Mouse (Mus musculus): ENCODE results near the gene Atp4a.
"Not testable (repeated sequence)": the region's sequence is repeated elsewhere in the genome, so short reads cannot be mapped to it uniquely, and the experiment has no call there.

Gene Atp4a

DNA sequence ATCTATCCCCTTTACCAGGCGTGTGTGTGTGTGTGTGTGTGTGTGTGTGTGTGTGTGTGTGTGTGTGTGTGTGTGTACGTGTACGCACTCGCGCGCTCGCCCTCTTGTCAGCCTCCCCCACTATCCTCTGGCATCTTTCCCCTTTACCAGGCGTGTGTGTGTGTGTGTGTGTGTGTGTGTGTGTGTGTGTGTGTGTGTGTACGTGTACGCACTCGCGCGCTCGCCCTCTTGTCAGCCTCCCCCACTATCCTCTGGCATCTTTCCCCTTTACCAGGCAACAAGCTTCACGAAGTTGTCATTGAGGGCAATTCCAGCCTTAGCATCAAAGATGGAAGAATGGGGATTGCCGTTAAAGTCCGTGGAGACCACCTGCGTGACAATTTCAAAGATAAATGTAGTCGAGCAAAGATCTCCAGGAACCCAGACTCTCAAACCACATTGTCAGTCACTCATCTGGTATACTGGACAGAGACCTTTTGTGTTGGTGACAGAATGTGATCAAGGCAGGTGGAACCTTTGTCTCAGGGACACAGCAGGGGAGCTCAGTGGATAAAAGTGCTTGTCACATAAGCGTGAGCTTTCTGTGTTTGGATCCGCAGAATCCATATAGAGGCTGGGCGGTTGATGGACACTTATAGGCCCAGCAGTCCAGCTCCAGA lies 18.2 kb downstream of the Atp4a start:
- DNase-seq (ENCODE audit: low spot score in 2 of 2) = not testable (repeated sequence)

DNA sequence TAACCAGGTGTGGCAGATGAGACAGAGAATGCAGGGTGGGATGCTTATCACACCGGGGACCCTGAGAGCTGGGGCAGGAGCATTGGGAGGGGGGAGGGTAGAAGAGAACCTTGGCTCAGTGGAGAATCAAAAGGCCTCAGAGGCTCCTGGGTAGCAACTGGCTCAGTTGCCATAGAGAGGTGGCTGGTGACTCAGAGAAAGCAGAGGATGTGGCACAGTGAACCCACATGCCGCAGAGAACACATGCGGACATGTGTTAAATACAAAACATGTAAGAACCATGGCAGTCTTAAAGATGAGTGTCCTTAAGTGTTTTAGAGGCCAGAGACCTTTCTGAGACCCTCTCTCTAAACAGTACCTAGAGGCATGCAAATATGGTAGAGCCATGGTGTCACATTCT lies 24.2 kb downstream of the Atp4a start:
- DNase-seq (ENCODE audit: low spot score in 2 of 2) = peak; percentile 26 to 55

DNA sequence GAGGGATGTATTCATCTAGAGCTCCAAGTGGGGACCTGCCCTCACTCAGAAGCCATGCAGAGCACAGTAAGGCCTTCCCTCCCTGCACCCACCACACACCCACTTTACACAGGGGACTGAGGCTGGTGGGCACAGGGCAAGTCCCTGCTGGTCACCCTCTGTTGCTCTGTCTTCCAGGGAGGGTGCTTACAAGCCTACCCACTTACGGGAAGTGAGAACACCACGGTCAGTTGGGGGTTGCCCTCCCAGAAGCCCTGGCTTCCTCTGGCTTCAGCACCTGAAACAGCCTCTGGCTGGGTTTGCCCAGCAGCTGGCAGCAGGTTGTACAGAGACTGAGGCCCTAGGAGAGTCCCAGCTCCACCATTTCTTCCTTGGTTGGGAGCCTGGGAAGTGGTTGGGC lies 30.6 kb downstream of the Atp4a start:
- peak; percentile 30 to 39 for DNase-seq (ENCODE audit: low spot score in 2 of 2)

DNA sequence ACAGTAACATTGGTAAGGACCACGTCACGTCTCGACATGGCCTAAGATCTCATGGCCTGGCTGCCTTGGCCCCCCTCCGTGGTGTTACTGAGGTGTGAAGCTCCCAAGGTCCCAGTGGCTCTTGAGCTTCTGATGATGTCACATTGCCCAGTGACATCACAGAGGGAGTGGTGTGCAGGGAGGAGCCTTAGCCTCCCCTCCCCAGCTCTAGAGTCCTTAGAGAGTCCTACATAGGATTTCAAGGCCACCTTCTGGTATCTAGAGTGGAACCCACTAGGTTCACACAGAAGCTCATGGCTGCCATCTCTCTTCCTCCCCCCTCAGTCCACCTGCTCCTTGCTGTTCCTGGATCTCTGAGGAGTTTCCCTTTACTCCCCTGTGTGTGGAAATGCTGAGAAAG lies 31.6 kb downstream of the Atp4a start, which contains the start of gene Gapdhs:
Gene Gapdhs, minus strand, starts transcription at position 65 of the 400 bp plus-strand sequence.
- DNase-seq (ENCODE audit: low spot score in 2 of 2) = not testable (repeated sequence)

DNA sequence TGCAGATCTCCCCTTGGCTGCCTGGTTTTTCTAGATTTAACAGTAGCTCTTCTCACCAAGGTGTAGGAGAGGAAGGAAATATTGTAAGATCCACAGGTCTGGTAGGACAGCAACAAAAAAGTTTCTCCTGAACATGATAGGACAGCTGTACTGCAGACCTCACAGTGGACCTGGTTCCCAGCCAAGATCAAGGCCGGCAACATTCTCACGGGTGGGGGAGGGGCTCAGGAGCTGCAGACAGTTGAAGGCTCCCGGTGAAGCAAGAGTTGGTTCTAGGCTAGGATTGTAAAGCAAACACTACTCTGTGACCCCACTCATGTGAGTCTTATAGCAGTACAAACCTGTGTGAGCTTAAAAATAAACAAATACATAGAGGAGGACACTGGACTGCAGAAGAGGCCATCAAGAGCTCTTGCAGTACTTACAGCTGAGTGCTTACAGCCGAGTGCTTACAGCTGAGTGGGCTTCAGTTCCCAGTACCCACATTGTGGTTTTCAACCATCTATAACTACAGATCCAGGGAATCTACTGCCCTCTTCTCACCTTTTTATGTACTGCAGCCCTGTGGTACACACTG lies 32.1 kb downstream of the Atp4a start:
- no peak for DNase-seq (ENCODE audit: low spot score in 2 of 2)

DNA sequence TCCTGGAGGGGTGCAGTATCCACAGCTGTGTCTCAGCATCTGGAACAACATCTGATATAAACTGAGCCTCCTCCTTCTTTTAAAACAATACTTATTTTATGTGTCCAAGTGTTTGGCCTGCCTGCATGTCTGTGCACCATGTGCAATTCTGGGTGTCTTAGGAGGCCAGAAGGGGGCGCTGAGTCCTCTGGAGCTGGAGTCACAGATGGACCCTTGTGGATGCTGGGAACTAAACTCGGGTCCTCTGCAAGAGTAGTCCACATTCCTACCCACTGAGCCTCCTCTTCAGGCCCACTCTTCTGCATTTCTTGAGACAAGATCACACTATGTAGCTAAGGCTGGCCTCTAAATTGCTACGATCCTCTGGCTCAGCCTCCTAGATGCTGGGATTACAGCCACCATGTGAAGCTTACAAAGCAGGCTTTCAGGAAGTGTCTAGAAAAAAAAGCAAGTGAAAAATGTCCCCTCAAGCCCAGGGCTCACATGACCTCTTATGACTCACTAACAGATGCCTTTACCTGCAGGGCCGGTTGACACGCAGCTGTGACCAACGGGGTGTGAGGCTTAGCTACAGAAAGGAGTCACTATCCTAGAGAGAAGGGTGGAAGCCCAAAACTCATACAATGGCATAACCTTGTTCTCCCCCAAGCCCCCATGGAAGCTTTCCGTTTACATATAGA lies 35.7 kb downstream of the Atp4a start:
- DNase-seq (ENCODE audit: low spot score in 2 of 2) = no peak

DNA sequence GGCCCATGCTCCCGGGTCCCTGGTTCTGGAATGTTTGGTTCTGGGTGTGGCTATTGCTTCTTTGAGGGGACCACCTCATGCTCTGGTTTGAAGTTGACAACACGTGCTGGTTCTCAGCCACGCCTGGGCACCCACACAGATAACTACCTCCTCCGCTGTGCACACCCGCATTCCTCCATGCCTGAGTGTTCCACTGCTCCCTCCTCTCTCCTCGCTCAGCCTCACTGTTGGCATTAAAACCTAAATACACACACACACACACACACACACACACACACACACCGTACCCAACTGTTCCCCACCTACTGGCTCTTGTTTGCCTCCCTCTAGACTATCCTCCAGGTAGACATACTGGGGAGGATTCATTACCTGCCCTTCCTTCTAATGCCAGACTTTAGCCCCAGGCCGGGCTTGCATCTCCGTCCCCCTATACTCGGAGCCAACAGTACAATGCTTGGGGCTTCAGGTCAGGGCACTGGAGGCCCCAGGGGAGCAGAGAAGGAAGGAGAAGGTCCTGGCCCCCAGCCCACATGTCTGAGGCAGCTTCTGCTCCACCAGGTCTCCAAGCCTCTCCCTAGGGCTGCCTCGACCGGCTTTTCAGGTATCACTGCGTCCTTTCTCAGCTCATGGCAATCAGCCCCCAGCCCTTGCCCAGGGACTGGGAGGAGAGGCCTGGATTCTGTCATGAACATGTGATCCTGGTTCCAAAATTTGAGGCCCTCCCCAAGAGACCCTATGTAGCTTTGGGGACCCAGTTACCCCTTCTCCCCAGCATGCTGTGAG lies 38.0 kb downstream of the Atp4a start:
- DNase-seq (ENCODE audit: low spot score in 2 of 2) = no peak

DNA sequence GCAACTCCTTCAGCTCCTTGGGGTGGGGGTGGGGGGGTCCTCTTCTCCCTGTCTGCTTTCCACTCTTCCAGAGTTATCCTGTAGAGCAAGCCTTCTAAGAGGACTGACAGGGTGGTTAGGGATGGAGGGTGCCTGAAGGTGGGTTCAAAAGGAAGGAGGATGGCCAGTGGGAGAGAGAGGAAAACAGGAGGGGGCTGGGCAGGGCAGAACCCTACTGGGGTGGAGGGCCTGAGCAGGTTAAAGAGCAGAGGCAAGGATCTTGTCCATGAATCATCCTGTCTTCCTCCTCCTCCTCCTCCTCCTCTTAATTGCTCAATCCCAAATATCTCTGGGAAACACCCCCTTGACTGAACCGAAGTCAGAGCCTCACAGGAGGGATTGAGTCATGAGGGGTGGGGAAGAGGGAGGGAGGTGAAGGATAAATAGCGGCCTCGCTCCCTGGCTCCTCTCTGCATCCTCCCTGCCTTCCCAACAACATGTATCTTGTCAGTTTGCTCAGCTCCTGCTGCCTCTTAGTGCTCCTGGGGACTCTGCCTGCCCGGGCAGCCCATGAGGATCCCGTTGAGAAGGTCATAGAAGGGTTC lies 39.2 kb downstream of the Atp4a start, which contains the start of gene Sbsn:
Gene Sbsn, plus strand, starts transcription at position 386 of the 584 bp plus-strand sequence.
- DNase-seq (ENCODE audit: low spot score in 2 of 2) = no peak

DNA sequence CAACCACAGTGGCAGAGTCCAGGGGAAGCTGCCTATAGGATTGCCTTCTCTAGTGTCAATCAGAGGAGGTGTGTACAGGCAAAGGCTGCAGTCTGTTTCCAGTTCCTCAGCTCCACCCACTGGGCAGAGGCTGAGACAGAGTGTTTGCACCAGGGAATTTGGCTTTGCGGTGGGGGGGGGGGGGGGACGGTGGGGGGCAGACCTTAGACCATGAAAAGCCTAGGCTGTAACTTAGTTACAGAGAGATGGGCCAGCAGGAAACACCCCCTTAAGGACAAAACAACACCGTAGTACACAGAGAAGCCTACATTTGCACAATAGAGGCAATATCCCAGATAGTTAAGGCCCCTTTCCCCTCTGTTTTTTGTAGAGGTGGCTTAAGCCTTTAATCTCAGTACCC lies 45.0 kb downstream of the Atp4a start:
- no peak for DNase-seq (ENCODE audit: low spot score in 2 of 2)

DNA sequence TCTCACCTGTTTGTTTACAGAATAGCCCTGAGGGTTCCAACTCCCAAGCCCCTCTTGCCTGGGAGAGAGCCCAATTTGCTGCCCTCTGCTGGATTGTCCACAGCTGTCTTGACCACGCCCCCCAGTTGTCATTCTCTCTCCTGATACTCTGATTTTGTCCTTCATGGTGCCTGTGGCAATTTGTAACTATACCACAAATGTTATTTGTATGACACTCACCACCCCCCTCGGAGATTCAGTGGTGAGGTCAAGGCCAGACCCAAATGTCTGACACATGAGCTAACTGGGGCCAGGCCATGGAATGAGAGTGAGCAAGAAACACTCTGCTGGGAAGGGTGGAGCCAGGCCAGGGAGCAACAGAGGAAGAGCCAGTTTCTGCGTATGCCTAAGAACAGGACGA lies 46.8 kb downstream of the Atp4a start:
- DNase-seq (ENCODE audit: low spot score in 2 of 2) = peak in 1 of 2 experiments; percentile 19

DNA sequence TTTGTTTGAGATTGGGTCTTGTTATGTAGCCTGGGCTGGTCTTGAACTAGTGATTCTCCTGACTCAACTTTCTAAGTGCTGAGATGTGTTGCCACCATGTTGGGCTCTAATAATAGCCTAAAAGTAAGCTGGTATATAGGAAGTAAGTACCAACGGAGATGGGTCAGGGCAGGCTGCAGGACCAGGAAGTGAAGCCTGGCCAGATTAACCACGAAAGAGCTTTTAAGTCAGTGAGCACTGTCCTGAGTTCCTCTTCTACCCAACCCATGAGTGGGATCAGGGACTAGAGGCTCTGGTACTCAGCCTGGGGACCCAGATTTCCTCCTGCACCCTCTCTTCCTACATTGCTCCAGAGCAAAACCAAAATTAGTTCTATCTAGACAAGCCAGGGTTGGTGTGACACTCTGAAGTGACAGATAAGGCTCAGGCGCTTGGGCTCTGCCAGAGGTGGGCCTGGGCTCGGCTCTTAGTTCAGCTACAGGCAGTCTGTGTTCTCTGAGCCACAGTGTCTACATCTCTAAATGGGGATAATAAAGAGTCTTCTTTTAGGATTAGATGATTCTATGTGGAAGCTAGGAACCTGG lies 49.9 kb downstream of the Atp4a start:
- DNase-seq (ENCODE audit: low spot score in 2 of 2) = no peak

DNA sequence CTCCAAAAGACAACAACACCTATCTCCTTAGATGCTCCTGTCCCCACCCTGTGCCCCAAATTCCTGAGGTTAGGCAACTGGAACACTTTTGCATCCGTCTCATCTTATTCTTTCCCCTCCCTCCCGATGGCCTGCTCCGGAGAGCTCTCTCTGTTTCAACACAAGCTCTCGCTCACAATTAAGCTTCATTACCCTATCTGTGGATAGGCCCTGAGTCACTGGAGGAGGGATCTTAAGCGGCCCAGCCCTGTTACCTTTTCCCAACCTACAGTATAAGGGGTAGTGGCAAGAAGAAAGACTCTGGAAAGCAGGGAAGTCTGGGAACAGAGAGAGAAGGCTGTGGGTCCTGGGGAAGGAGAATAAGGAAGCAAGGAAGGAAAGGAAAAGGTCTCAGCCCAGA lies 51.4 kb downstream of the Atp4a start, which contains the start of gene Dmkn:
Gene Dmkn, plus strand, starts transcription at position 301 of the 400 bp plus-strand sequence.
- DNase-seq (ENCODE audit: low spot score in 2 of 2) = no peak

DNA sequence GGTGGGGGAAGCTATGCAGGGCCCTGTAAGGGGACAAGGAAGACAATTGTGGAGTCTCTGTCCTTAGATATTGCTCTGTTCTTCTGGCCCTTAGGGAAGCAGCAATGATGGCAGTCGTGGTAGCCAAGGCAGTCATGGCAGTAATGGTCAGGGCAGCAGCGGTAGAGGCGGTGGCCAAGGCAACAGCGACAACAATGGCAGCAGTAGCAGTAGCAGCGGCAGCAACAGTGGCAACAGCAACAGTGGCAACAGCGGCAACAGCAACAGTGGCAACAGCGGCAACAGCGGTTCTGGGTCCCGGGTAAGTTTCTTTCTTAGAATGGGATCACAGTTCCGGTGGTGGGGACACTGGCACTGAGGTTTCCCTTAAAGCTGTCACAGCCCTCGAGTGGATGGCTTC lies 53.2 kb downstream of the Atp4a start:
- no peak for DNase-seq (ENCODE audit: low spot score in 2 of 2)

DNA sequence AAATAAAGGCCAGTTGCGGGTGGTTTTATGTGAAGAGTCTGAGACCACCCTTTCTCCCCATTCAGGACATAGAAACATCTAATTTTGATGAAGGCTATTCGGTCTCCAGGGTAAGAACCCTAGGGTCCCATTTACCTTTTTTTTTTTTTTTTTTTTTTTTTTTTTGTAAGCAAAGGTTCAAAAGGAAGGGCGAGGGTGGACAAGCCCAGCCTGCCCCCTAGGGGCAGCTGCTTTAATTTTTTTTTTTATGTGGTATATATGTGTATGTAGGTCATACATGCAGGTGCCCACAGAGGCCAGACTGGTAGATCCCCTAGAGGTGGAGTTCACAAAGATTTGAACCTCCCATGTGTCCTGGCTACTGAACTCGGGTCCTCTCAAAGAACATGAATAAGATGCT lies 54.4 kb downstream of the Atp4a start:
- no peak for DNase-seq (ENCODE audit: low spot score in 2 of 2)

DNA sequence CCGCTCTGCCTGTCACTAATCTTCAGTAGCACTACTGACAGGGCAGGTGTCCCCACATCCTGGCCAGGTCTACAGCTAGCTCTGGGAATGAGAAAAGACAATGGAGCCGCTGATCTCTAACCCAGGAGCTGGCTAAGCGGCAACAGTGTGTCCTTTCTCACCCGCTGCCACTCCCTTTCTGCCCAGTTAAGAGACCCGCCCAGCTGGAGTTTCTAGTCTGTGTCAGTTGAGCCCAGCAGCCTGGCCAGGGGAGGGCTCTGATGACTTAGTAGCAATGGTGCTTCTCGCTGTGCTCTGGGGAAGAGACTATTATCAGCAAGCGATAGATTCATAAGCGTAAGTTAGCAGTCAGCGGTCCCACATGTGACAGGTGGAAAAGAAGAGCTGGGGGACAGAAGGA lies 57.2 kb downstream of the Atp4a start:
- no peak for DNase-seq (ENCODE audit: low spot score in 2 of 2)

Measured in natural killer cell, adult 2 months (primary cell).